Mouse (Mus musculus) right cerebral cortex, postnatal 14 days (tissue): ENCODE data around the gene Tnfrsf18.

Experiments
- DNase-seq: peaks from one replicate; pipeline ENCODE4 v3.0.0; 2022

Tnfrsf18 gene

DNA sequence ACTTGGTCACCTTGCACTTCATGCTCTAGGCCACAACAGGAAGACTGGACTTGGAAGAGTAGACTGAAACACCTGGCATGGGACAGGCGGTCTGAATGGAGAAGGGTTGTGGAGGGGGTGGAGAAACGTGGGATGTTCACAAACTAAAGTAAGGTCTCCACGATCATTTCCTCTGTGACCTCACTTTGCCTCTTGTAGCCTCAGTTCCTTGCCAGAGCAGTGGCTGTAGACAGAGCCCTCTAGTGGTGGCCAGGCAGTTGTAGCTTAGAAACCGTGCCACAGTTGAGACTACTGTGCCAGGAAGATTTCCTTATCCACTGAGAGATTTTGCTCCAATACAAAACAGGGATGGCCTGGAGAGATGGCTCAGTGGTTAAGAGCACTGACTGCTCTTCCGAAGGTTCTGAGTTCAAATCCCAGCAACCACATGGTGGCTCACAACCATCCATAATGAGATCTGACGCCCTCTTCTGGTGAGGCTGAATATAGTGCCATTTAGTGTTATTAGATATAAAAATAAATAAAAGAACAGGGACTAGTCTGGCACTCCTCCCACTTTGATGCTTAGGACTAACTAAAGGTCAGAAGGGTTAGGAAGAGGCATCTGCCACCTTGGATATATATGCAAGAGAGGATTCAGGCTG, 7.6 kb downstream of the Tnfrsf18 start:
- no peak for DNase-seq

GRCm38 (mm10) chr4:156034301-156034700, 8.3 kb downstream of the Tnfrsf18 start:
- DNase-seq = no peak

- no peak for DNase-seq
Measured at GRCm38 (mm10) chr4:156034901-156035300, 8.9 kb downstream of the Tnfrsf18 start.

DNA sequence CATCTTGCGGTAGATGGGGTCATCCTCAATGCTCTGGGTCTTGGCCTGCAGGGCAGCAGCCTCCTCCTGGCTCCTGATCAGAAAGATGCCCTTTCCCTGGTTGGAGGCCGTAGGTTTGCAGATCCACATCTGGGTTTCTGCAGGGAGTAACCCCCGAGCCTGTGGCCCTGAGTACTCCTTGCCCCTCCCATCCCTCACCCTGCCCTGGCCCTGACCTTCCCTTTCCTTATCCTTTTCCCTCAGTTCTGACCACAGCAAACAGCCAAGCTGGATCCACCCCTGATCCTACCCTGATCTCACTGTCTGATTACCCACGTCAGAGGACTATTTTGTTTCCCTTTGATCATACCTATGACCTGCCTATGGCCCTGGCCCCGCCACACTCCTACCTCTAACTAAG, 18.8 kb downstream of the Tnfrsf18 start:
- DNase-seq = no peak

DNA sequence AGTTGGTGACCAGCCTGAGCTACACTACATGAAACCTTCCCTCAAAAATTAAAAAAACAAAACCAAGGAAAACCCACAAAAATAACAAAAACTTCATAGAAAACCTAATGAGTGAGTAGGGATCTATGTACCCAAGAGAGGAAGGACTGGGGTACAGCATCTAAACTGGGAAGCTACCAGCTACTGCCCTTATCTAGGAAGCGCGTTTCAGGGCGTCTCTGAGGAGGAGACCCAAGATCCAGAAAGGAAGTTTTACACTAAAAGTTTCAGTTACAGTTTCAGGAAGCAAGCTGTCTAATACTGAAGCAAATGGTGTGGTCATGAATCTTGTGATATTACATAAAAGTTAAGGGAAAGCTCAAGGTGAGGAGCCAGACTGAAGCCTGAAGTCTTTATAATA, 23.8 kb downstream of the Tnfrsf18 start:
- DNase-seq = no peak

DNA sequence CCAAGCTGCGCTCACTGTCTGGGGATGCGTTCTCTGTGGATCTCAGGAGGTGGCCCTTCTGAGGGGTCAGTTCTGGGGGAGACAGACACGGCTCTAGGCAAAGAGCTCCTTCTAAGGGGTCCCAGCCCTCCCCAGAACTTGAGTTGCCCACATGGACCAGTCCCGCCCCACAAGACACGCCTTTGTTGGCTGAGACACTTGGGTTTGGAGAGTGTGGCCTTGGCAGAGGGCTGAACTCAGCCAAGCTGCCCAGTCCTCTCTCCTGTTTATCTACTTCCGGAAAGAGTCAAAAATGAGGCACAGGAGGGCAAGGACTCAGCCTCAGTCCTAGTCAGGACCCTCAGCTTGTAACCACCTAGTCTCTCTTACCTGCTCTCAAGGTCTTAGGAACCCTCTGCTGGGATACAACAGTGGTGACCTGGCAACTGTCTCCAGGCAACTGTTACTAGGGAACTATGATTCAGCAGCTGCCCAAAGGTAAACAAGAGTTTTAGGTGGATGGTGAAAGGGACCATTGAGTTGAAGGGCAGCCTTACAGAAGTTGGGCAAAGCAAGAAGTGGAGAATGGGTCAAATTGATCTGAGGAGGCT, 24.5 kb downstream of the Tnfrsf18 start:
- no peak for DNase-seq

DNA sequence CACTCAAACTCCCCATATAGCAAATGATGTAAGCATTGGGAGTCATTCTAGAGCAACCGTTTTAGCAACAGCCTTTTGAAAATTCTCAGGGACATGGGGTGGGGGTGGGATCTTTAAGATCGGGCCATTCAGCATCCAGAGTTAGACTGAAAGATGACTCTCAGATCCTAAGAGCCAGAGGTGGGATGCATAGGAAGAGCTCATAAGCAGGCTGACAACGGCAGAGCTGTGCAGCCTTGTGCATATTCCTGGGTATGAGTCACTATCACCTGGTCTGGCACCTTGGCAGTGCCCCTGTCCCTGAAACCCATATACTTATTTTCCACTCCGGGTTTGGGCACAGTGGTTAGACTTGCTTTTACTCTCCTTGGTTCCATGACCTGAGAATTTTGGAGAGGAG, 27.1 kb downstream of the Tnfrsf18 start:
- no peak for DNase-seq

DNA sequence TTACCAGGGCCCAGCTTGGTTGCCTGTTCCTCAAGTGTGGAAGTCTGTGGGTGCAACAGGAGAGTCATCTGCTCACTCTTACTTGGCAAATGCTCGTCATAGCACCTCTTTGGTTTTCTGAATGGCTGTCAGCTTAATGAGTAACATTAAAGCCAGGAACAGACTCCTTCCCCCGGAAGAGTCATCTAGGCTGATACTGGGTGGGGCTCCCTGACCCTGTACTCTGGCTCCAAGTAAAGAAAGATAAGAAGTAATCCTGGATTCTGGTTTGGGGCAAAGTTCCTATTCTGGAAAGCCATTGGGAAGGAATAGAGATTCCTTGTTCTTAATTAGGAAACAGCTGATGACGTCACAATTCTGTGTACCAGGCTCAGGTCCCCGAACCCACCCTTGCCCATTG, 28.2 kb downstream of the Tnfrsf18 start:
- no peak for DNase-seq

DNA sequence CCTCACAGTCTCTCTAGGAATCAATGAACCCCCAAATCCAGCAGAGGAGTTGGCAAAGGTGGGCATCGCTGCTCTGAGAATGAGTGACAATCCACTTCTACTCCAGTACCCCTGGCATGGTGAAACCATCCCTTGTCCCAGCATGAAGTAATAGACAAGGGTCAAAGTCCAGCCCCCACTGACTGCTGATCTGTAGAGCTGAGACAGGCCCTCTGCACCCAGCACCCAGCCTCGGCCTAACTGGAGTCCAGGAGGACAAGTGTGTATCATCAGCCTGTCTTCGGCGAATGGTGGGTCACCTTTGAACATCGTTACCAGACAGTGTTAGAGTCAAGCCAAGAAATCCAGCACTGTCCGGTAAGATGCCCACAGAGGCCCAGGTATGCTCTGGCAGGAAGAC, 28.6 kb downstream of the Tnfrsf18 start:
- no peak for DNase-seq

- DNase-seq = no peak
Measured at GRCm38 (mm10) chr4:156055173-156055572, 29.2 kb downstream of the Tnfrsf18 start.

DNA sequence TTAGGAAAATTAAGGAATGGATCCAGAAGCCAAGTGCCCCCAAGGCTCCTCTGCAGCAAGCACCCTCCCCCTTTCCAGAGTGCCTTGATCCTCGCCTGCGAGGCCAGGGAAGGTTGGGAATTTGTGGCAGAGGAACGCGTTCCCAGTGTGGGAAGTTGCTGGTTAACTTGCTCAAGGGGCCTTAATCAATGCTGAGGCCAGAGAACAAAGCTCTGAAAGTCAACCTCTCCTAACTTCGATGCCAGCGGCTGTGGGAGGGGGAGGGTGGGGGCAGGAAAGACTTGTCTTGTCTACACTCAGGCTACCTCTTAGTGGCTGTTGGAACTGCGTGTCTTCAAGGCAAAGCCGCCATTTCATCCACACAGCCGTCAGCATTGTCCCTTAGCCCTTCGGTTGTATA, 31.7 kb downstream of the Tnfrsf18 start:
- no peak for DNase-seq

DNA sequence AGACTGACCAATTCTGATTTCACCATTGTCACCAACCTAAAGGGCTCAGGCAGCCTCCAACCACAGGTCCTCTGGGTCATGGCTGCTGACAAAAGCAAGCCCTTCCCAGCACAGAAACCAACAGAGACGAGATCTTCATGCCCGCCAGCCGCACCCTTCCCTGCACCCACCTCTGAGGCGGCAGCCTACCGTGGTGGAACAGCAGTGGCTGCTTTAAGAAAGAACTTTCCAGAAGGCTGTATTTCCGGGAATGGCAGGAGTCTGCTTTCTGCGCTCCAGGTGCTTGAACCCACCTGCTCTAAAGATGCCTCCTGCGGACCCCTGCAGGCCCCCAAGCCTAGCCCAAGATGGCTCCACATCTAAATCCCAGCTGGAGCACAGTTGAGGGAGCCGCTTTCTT, 32.9 kb downstream of the Tnfrsf18 start:
- no peak for DNase-seq

GRCm38 (mm10) chr4:156059261-156059660, 33.3 kb downstream of the Tnfrsf18 start, which contains the start of gene Ttll10:
Gene Ttll10 (minus strand): TSS chr4:156059414.
- no peak for DNase-seq

- DNase-seq = no peak
Measured at GRCm38 (mm10) chr4:156059713-156060112, 33.7 kb downstream of the Tnfrsf18 start.

DNA sequence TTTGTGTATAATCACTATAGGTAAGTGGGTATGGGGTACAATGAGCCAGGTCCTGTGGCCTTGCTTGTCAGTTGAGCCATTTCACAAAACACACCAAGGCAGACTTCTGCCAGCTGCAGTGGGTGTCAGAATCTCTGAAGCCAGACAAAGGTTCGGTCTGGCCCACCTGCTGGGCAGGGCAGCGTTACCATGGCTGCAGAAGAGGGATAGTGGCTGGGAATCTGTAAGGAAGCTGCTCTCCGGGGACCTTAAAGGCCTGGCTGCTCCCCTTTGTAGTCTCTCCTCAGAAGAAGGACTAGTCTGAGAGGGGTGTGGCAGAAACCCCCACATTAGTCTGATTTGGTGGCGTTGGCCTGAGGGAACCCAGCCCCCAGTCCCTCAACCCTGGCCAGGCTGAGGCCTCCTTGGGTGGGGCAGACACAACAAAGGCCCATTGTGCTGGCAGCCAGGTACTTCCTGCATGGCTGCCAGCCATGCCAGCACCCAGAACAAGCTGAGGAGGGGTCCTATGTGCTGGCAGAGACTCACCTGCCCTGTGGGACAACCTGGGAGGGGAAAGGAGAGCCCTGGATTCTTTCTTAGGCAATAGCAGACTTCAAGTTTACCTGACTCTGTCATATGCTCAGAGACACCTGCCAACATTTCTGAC, 38.0 kb downstream of the Tnfrsf18 start:
- no peak for DNase-seq

GRCm38 (mm10) chr4:156064510-156064897, 38.5 kb downstream of the Tnfrsf18 start:
- no peak for DNase-seq

DNA sequence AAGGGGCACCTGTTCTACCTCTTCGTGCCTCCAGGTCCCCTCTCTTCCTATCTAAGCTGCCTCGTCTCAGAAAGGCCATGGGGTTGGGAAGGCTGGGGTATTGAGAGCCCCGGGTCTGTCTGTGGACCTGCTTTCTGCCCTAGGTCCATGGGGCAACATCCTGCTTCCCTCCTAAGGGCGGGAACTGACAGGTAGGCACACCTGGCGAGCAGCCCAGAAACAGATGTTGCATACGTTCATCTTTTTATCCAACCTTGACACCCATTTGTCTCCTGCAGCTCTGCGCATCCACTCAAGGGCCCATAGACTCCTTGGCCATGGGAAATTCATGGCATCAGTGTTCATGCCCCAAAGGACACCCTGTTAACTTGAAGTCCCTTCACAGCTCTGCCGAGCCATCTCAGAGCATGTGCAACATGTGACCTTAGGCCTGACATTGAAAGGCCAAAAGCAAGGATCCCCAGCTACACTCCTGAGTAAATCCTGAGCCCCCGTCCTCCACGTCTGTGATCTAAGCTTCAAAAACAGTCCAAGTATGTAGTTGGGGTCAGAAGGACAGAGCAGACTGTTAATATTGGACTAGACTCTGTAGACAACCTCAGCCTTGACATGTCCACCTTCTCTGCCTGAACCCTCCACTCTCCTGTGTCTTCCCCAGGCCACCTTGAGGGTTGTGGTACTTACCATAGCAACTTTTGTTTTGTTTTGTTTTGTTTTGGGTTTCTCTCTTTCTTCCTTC, 39.4 kb downstream of the Tnfrsf18 start:
- DNase-seq = no peak

DNA sequence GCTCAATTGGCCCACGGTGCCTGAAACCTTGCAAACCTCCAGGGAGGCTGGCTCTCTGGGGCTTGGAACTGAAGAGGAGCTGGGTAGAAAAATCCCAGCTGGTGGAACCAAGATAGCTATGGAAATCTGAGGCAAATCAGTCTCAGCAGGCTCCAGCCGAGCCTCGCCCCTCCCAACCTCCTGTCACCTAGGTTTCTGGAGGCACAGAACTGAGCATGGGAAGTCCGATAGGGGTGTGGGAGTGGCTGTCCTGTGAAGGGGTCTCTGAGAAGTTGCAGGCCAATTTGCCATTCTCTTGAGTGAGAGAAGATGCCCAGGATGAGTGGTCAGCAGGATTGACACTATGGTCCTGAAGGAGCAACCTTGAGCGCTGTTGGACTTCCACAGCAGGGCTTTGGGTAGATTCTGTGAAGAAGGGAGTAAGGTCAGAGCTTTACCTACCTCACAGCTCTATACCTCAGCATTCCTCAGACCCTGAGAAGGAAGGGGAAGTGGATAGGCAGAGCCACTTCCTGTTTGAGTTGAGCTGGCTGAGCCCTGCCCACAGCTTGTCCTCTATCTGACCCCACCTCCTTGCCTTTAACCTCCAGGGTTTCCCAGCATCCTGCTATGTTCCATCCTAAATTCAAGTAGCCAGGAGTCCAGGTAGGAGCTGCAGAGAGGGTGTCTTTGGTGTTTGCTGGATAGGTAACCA, 41.4 kb downstream of the Tnfrsf18 start:
- no peak for DNase-seq

- DNase-seq = no peak
Measured at GRCm38 (mm10) chr4:156069701-156070100, 43.7 kb downstream of the Tnfrsf18 start.

GRCm38 (mm10) chr4:156070276-156070675, 44.3 kb downstream of the Tnfrsf18 start:
- no peak for DNase-seq

DNA sequence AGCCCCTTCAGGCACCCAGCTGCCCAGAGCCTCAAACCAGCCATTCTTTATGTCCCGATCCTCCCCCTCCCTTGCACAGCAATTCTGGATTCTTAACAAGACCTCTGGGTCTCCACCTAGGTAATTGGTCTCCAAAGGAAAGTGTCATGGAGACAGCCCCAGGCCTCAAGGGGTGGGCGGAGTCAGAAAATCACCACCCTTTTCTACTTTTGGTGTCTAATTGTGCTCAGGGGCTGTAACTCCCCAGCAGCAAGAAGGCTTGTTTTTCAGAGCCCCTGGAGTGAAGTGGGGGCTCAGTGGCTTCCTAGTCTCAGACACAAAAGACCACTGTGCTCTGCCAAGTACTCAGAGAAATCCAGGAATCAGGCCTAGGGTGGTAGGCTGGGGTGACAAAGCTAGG, 44.8 kb downstream of the Tnfrsf18 start:
- DNase-seq = no peak

- DNase-seq = no peak
Measured at GRCm38 (mm10) chr4:156076911-156077382, 51.0 kb downstream of the Tnfrsf18 start.
